Mouse (Mus musculus) myocyte (in vitro differentiated cells): ENCODE data around the gene Arl6ip4. TPM values are rescaled to one million over a fixed set of nuclear protein-coding genes. Genes with fewer than 3 reads are reported as not detected.

Experiments
- H3K27me3 ChIP-seq: one replicate; pipeline ENCODE4 v1.6.1; 2011; ENCODE audit not compliant: control insufficient read depth, insufficient read depth, insufficient read length
- H3K36me3 ChIP-seq: one replicate; pipeline ENCODE4 v1.6.1; 2011; ENCODE audit not compliant: control insufficient read depth, insufficient read depth
- H3K4me2 ChIP-seq: one replicate; pipeline ENCODE4 v1.6.1; 2011; ENCODE audit warnings: low read depth, control low read depth
- H3K4me3 ChIP-seq: one replicate; pipeline ENCODE4 v1.5.1; 2011; ENCODE audit warnings: mild to moderate bottlenecking, control low read depth, moderate library complexity
- H3K79me2 ChIP-seq: one replicate; pipeline ENCODE4 v1.6.1; 2011; ENCODE audit not compliant: control insufficient read depth, insufficient read depth
- H3ac ChIP-seq: one replicate; pipeline ENCODE4 v1.6.1; 2011; ENCODE audit not compliant: control insufficient read depth, insufficient read length
- CEBPB ChIP-seq: IDR thresholded peaks from 2 replicates; pipeline ENCODE4 v1.6.1; 2011; ENCODE audit warnings: mild to moderate bottlenecking, moderate library complexity; ENCODE audit not compliant: poor library complexity, insufficient read depth, severe bottlenecking
- E2F4 ChIP-seq: IDR thresholded peaks from one replicate; pipeline ENCODE4 v1.6.1; 2011; ENCODE audit warnings: mild to moderate bottlenecking, control low read depth, moderate library complexity; ENCODE audit not compliant: insufficient read depth
- MAX ChIP-seq: IDR thresholded peaks from one replicate; pipeline ENCODE4 v1.6.1; 2011; ENCODE audit warnings: low read depth, mild to moderate bottlenecking, control low read depth
- MYOD1 ChIP-seq, 3 experiments: IDR thresholded peaks; one replicate each; pipeline ENCODE4 v1.6.1; 2011; ENCODE audit warnings: control low read depth in 2 of 3, low read depth in 2 of 3, mild to moderate bottlenecking in 2 of 3, moderate library complexity in 1 of 3; ENCODE audit not compliant: insufficient read length in 2 of 3, control insufficient read depth in 1 of 3
- MYOG ChIP-seq, 3 experiments: IDR thresholded peaks; one replicate each; pipeline ENCODE4 v1.6.1; 2011; ENCODE audit warnings: control low read depth in 2 of 3, low read depth in 2 of 3, mild to moderate bottlenecking in 2 of 3; ENCODE audit not compliant: insufficient read length in 2 of 3, control insufficient read depth in 1 of 3, insufficient read depth in 1 of 3
- POLR2A ChIP-seq: IDR thresholded peaks from one replicate; pipeline ENCODE4 v1.6.1; 2011; ENCODE audit warnings: low read depth, mild to moderate bottlenecking, control low read depth, moderate library complexity; ENCODE audit not compliant: insufficient read length
- POLR2AphosphoS2 ChIP-seq: IDR thresholded peaks from one replicate; pipeline ENCODE4 v1.6.1; 2011; ENCODE audit warnings: low read depth, control low read depth; ENCODE audit not compliant: insufficient read length
- REST ChIP-seq: IDR thresholded peaks from one replicate; pipeline ENCODE4 v1.6.1; 2011; ENCODE audit warnings: mild to moderate bottlenecking, control low read depth, moderate library complexity; ENCODE audit not compliant: insufficient read depth, insufficient read length
- SRF ChIP-seq: IDR thresholded peaks from one replicate; pipeline ENCODE4 v1.6.1; 2011; ENCODE audit warnings: low read depth; ENCODE audit not compliant: control insufficient read depth, insufficient read length
- TCF12 ChIP-seq: IDR thresholded peaks from one replicate; pipeline ENCODE4 v1.6.1; 2011; ENCODE audit warnings: mild to moderate bottlenecking, control low read depth; ENCODE audit not compliant: poor library complexity, insufficient read depth, severe bottlenecking
- TCF3 ChIP-seq: IDR thresholded peaks from one replicate; pipeline ENCODE4 v1.6.1; 2011; ENCODE audit warnings: low read depth, control low read depth; ENCODE audit not compliant: insufficient read length
- USF1 ChIP-seq: IDR thresholded peaks from one replicate; pipeline ENCODE4 v1.6.1; 2011; ENCODE audit warnings: low read depth, mild to moderate bottlenecking, control low read depth, moderate library complexity
- polyA plus RNA-seq: library from polyadenylated mRNA; unstranded; fragments of >200 nt; fragmentation: generic; extraction: Trizol; gene quantifications from one replicate; pipeline ENCODE4 v1.2.1, GENCODE M21; 2012; ENCODE audit warnings: missing spikeins

Gene Arl6ip4
- polyA plus RNA-seq, 1 experiment: 55.0 TPM

GRCm38 (mm10) chr5:124075716-124076115 lies 40.2 kb upstream of the Arl6ip4 start:
- H3K4me2 ChIP-seq: no peak overlapping the region

GRCm38 (mm10) chr5:124076559-124076958 lies 39.3 kb upstream of the Arl6ip4 start:
- Histone ChIP-seq H3K79me2 (no peaks in the 10 kb centered on the region), H3K4me3 (no peak overlapping the region), H3K27me3 (no peaks in the 10 kb centered on the region), H3K36me3 (no peaks in the 10 kb centered on the region), H3K4me2 (no peak overlapping the region), H3ac (no peak overlapping the region)
- no peak for TF ChIP-seq SRF
- no peak for TF ChIP-seq MYOD1 (IDR thresholded peaks at IDR 0.05; ENCODE audit: control insufficient read depth in 1 of 3, insufficient read length in 2 of 3, low read depth in 2 of 3)
- no peak for TF ChIP-seq TCF3
- TF ChIP-seq REST: no peak
- TF ChIP-seq POLR2A: no peak
- no peak for TF ChIP-seq TCF12
- TF ChIP-seq E2F4: no peak
- no peak for TF ChIP-seq CEBPB
- no peak for TF ChIP-seq MYOG (IDR thresholded peaks at IDR 0.05; ENCODE audit: control insufficient read depth in 1 of 3, insufficient read depth in 1 of 3, insufficient read length in 2 of 3, low read depth in 2 of 3)
- no peak for TF ChIP-seq POLR2AphosphoS2

More at GRCm38 (mm10) chr5:124075716-124076115, 40.2 kb upstream of the Arl6ip4 start:
- Histone ChIP-seq H3ac (no peak overlapping the region), H3K79me2 (no peaks in the 10 kb centered on the region), H3K4me3 (no peak overlapping the region), H3K27me3 (no peaks in the 10 kb centered on the region), H3K36me3 (no peaks in the 10 kb centered on the region)
- no peak for TF ChIP-seq POLR2A
- no peak for TF ChIP-seq MYOD1 (IDR thresholded peaks at IDR 0.05; ENCODE audit: control insufficient read depth in 1 of 3, insufficient read length in 2 of 3, low read depth in 2 of 3)

GRCm38 (mm10) chr5:124077241-124077640 lies 38.6 kb upstream of the Arl6ip4 start:
- no peaks in the 10 kb centered on the region for H3K27me3 ChIP-seq
- no peak overlapping the region for H3K4me2 ChIP-seq
- no peak overlapping the region for H3ac ChIP-seq
- no peak for TF ChIP-seq MYOG (IDR thresholded peaks at IDR 0.05; ENCODE audit: control insufficient read depth in 1 of 3, insufficient read depth in 1 of 3, insufficient read length in 2 of 3, low read depth in 2 of 3)
- TF ChIP-seq POLR2A: no peak
- TF ChIP-seq E2F4: no peak
- no peak for TF ChIP-seq POLR2AphosphoS2
- TF ChIP-seq MAX: no peak
- no peak for TF ChIP-seq USF1
- TF ChIP-seq MYOD1 (IDR thresholded peaks at IDR 0.05; ENCODE audit: control insufficient read depth in 1 of 3, insufficient read length in 2 of 3, low read depth in 2 of 3): no peak
- no peak for TF ChIP-seq TCF3
- TF ChIP-seq SRF: no peak
- no peak for TF ChIP-seq TCF12
- TF ChIP-seq CEBPB: no peak
- no peak for TF ChIP-seq REST
- H3K4me3 ChIP-seq: no peak overlapping the region
- H3K36me3 ChIP-seq: no peaks in the 10 kb centered on the region
- H3K79me2 ChIP-seq: no peaks in the 10 kb centered on the region

- H3K27me3 ChIP-seq: no peaks in the 10 kb centered on the region
- H3K79me2 ChIP-seq: no peaks in the 10 kb centered on the region
- H3K4me3 ChIP-seq: no peak overlapping the region
- no peak overlapping the region for H3ac ChIP-seq
- no peak overlapping the region for H3K4me2 ChIP-seq
- no peaks in the 10 kb centered on the region for H3K36me3 ChIP-seq
- no peak for TF ChIP-seq MYOD1 (IDR thresholded peaks at IDR 0.05; ENCODE audit: control insufficient read depth in 1 of 3, insufficient read length in 2 of 3, low read depth in 2 of 3)
- no peak for TF ChIP-seq POLR2AphosphoS2
- TF ChIP-seq TCF3: no peak
- no peak for TF ChIP-seq CEBPB
- no peak for TF ChIP-seq SRF
- no peak for TF ChIP-seq REST
- TF ChIP-seq USF1: no peak
- no peak for TF ChIP-seq E2F4
- TF ChIP-seq MAX: no peak
- no peak for TF ChIP-seq TCF12
- no peak for TF ChIP-seq POLR2A
- no peak for TF ChIP-seq MYOG (IDR thresholded peaks at IDR 0.05; ENCODE audit: control insufficient read depth in 1 of 3, insufficient read depth in 1 of 3, insufficient read length in 2 of 3, low read depth in 2 of 3)
Observed at GRCm38 (mm10) chr5:124077856-124078460, 37.9 kb upstream of the Arl6ip4 start.

- Histone ChIP-seq H3K4me2 (no peak overlapping the region), H3K27me3 (no peaks in the 10 kb centered on the region), H3K4me3 (no peak overlapping the region), H3K36me3 (no peaks in the 10 kb centered on the region), H3K79me2 (no peaks in the 10 kb centered on the region), H3ac (no peak overlapping the region)
- no peak for TF ChIP-seq MAX
- TF ChIP-seq SRF: no peak
- TF ChIP-seq TCF3: no peak
- TF ChIP-seq USF1: no peak
- no peak for TF ChIP-seq CEBPB
- TF ChIP-seq POLR2A: no peak
- no peak for TF ChIP-seq POLR2AphosphoS2
- no peak for TF ChIP-seq TCF12
- TF ChIP-seq REST: no peak
- no peak for TF ChIP-seq MYOG (IDR thresholded peaks at IDR 0.05; ENCODE audit: control insufficient read depth in 1 of 3, insufficient read depth in 1 of 3, insufficient read length in 2 of 3, low read depth in 2 of 3)
- no peak for TF ChIP-seq E2F4
- TF ChIP-seq MYOD1 (IDR thresholded peaks at IDR 0.05; ENCODE audit: control insufficient read depth in 1 of 3, insufficient read length in 2 of 3, low read depth in 2 of 3): no peak
Observed at GRCm38 (mm10) chr5:124078794-124079416, 37.0 kb upstream of the Arl6ip4 start.
